Mouse (Mus musculus) small intestine, adult 10 weeks (tissue): Measurements from ENCODE around the gene Ddn. TPM values are rescaled to one million over a fixed set of nuclear protein-coding genes. Genes with fewer than 3 reads are reported as not detected.

Experiments used
- polyA plus RNA-seq: library from polyadenylated mRNA; stranded (reverse); fragments of 350-450 nt; fragmentation: Illumina TruSeq; extraction: RNeasy Lipid Tissue Mini Kit (QIAGEN cat#74804); gene quantifications from one replicate; pipeline ENCODE4 v1.2.3, GENCODE M21; 2014; ENCODE audit warnings: low replicate concordance

Gene Ddn
- not detected for polyA plus RNA-seq

GRCm38 (mm10) chr15:98809390-98809789, at the start of gene Ddn:
Gene Ddn (minus strand): TSS chr15:98809490.

GRCm38 (mm10) chr15:98830736-98831683, 21.7 kb upstream of the Ddn start, which contains the start of gene Prkag1:
Gene Prkag1 (minus strand): TSS chr15:98831521.

GRCm38 (mm10) chr15:98789661-98790535, 19.4 kb downstream of the Ddn start, which contains the start of gene Wnt1:
Gene Wnt1 (plus strand): TSS chr15:98789857.

GRCm38 (mm10) chr15:98777762-98778161, 31.5 kb downstream of the Ddn start, which contains the start of gene Wnt10b:
Gene Wnt10b (minus strand): TSS chr15:98778150.

GRCm38 (mm10) chr15:98762670-98763529, 46.4 kb downstream of the Ddn start, which contains the start of gene Arf3:
Gene Arf3 (minus strand): TSS chr15:98763214.

Other genes starting within 250 kb of the Ddn start
- 58.6 TPM for gene Ccnt1, start 238.6 kb downstream of the Ddn start, polyA plus RNA-seq
- not detected for gene 4930415O20Rik, start 238.5 kb downstream of the Ddn start, polyA plus RNA-seq
- gene Adcy6, start 199.4 kb downstream of the Ddn start, polyA plus RNA-seq: 3.0 TPM
- gene Cacnb3, start 178.7 kb downstream of the Ddn start, polyA plus RNA-seq: 0.22 TPM
- gene Ddx23, start 146.6 kb downstream of the Ddn start, polyA plus RNA-seq: 1.6 TPM
- gene Rnd1, start 132.0 kb downstream of the Ddn start, polyA plus RNA-seq: not detected
- gene Ccdc65, start 101.3 kb downstream of the Ddn start, polyA plus RNA-seq: not detected
- not detected for gene Fkbp11, start 81.3 kb downstream of the Ddn start, polyA plus RNA-seq
- gene Arf3, start 46.3 kb downstream of the Ddn start, polyA plus RNA-seq: 17.6 TPM
- not detected for gene Wnt10b, start 31.3 kb downstream of the Ddn start, polyA plus RNA-seq
- not detected for gene Wnt1, start 19.6 kb downstream of the Ddn start, polyA plus RNA-seq
- 25.9 TPM for gene Prkag1, start 22.0 kb upstream of the Ddn start, polyA plus RNA-seq
- 1.7 TPM for gene Kmt2d, start 61.7 kb upstream of the Ddn start, polyA plus RNA-seq
- gene Rhebl1, start 85.0 kb upstream of the Ddn start, polyA plus RNA-seq: 13.2 TPM
- gene Dhh, start 89.0 kb upstream of the Ddn start, polyA plus RNA-seq: not detected
- gene Lmbr1l, start 108.7 kb upstream of the Ddn start, polyA plus RNA-seq: 4.2 TPM
- 12.4 TPM for gene Tuba1b, start 125.1 kb upstream of the Ddn start, polyA plus RNA-seq
- not detected for gene Gm49450, start 144.1 kb upstream of the Ddn start, polyA plus RNA-seq
- gene Tuba1a, start 144.2 kb upstream of the Ddn start, polyA plus RNA-seq: 18.2 TPM
- 10.2 TPM for gene Tuba1c, start 220.4 kb upstream of the Ddn start, polyA plus RNA-seq
- gene Prph, start 245.7 kb upstream of the Ddn start, polyA plus RNA-seq: 0.45 TPM